Mouse (Mus musculus): ENCODE measurements at regions not wholly inside any gene's neighbourhood (a gene's known extent, or its start where the extent isn't known, plus 50 kb on each side); places are given as distances from the start of the nearest gene placed in this dataset.

DNA sequence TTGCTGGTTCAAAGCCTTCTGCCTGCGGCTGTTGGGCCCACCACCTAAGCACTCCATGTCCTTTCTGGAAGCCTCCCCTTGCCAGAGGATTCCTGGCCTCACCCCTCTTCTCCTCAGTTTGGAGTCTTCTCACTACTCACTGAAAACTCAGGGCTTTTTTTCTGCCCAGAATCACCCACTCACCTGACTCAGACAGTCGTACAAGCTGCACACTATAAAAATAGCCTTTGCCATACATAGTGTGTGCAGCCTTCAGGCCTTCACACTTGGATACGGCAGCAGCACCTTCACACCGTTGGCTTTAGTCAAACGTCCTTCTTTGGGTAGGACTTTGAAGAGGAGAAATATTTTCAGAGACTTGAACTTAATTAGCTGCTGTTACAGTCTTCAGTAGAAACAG lies 205.3 kb upstream of the Mkln1 start:
- TF ChIP-seq GATA1 (IDR thresholded peaks at IDR 0.05; ENCODE audit: borderline replicate concordance, low read length) (no peak), FLI1 (IDR thresholded peaks at IDR 0.05; ENCODE audit: low read length) (no peak)

Data from megakaryocyte, embryonic 14.5 days (primary cell).